Mouse (Mus musculus): Measurements from ENCODE around the gene Foxp1.

GRCm38 (mm10) chr6:99299196-99299595, 223.3 kb downstream of the Foxp1 start:
- TF ChIP-seq FLI1 (IDR thresholded peaks at IDR 0.05; ENCODE audit: low read length) = no peak
- no peak for TF ChIP-seq GATA1 (IDR thresholded peaks at IDR 0.05; ENCODE audit: borderline replicate concordance, low read length)
